Mouse (Mus musculus) testis, adult 2 months (tissue): Measurements from ENCODE around the gene Sgsm3. TPM values are rescaled to one million over a fixed set of nuclear protein-coding genes. Genes with fewer than 3 reads are reported as not detected.

ENCODE experiments used
- H3K27ac ChIP-seq: fragments of 200-500 bp; 2 replicates; pipeline ENCODE4 v1.5.1; 2012; ENCODE audit warnings: low read depth, low read length; ENCODE audit not compliant: control insufficient read depth, insufficient read depth
- H3K27me3 ChIP-seq: fragments of 200-500 bp; 2 replicates; pipeline ENCODE4 v1.6.1; 2012; ENCODE audit warnings: mild to moderate bottlenecking, low read length, moderate library complexity; ENCODE audit not compliant: control insufficient read depth, insufficient read depth
- H3K36me3 ChIP-seq: fragments of 200-500 bp; 2 replicates; pipeline ENCODE4 v1.6.1; 2012; ENCODE audit warnings: mild to moderate bottlenecking, low read length; ENCODE audit not compliant: control insufficient read depth, insufficient read depth
- H3K4me1 ChIP-seq: fragments of 200-500 bp; 2 replicates; pipeline ENCODE4 v1.6.1; 2012; ENCODE audit warnings: low read length; ENCODE audit not compliant: control insufficient read depth, insufficient read depth
- H3K4me3 ChIP-seq: fragments of 200-500 bp; 2 replicates; pipeline ENCODE4 v1.5.1; 2012; ENCODE audit warnings: low read depth, mild to moderate bottlenecking, low read length, moderate library complexity, mixed read lengths; ENCODE audit not compliant: control insufficient read depth
- CTCF ChIP-seq: fragments of 200-500 bp; IDR thresholded peaks from 2 replicates; pipeline ENCODE4 v1.5.1; 2012; ENCODE audit warnings: low read depth, mild to moderate bottlenecking, inconsistent platforms, low read length, moderate library complexity; ENCODE audit not compliant: control insufficient read depth, insufficient read depth, insufficient replicate concordance
- POLR2A ChIP-seq: fragments of 200-500 bp; IDR thresholded peaks from 2 replicates; pipeline ENCODE4 v1.6.1; 2012; ENCODE audit warnings: low read depth, mild to moderate bottlenecking, inconsistent platforms, low read length, moderate library complexity; ENCODE audit not compliant: control insufficient read depth
- polyA plus RNA-seq: library from polyadenylated mRNA; depleted of rRNA; stranded (reverse); fragments of >200 nt; gene quantifications from 2 replicates; pipeline ENCODE4 v1.2.3, GENCODE M21; 2012

Gene Sgsm3
- polyA plus RNA-seq, 1 experiment, result 79.5 TPM

DNA sequence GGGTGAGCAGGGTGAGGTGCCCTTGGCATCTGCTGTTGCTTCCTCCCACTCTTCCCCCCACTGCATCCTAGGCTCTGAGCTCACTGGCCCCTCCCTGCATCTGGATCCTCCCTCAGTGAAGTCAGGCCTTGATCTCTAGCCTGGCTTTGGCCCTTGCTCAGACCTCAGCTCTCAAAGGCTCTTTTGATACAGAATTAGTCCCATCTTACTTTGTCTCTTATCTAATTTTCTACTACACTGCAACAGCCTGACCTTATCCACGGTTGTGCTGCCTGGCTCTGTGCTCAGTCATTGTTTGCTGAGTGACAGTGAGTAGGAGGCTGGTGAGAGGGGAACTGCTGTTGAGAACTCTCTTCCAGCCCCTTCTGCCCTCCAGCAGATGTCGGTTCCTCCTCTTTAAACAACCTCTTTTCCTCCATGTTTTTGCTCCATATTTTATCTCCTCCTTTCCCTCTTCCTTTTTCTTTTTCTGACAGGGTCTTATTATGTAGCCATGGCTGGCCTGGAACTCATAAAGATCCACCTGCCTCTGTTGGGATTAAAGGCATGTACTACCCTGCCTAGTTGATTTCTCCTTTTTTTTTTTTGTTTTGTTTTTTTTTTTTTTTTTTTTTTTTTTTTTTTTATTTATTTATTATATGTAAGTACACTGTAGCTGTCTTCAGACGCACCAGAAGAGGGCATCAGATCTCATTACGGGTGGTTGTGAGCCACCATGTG, 23.0 kb downstream of the Sgsm3 start:
- TF ChIP-seq POLR2A, result no peak
- TF ChIP-seq CTCF, result no peak
- no peak overlapping the region for H3K27ac ChIP-seq
- H3K4me1 ChIP-seq, result no peaks in the 10 kb centered on the region
- H3K27me3 ChIP-seq, result no peaks in the 10 kb centered on the region
- no peaks in the 10 kb centered on the region for H3K36me3 ChIP-seq
- no peak overlapping the region for H3K4me3 ChIP-seq

GRCm38 (mm10) chr15:81006127-81006735, 28.7 kb downstream of the Sgsm3 start:
- H3K27me3 ChIP-seq, result no peaks in the 10 kb centered on the region
- no peak overlapping the region for H3K27ac ChIP-seq
- no peak overlapping the region for H3K4me3 ChIP-seq
- H3K36me3 ChIP-seq, result no peaks in the 10 kb centered on the region
- TF ChIP-seq CTCF (no peak), POLR2A (no peak)
- H3K4me1 ChIP-seq, result no peaks in the 10 kb centered on the region

DNA sequence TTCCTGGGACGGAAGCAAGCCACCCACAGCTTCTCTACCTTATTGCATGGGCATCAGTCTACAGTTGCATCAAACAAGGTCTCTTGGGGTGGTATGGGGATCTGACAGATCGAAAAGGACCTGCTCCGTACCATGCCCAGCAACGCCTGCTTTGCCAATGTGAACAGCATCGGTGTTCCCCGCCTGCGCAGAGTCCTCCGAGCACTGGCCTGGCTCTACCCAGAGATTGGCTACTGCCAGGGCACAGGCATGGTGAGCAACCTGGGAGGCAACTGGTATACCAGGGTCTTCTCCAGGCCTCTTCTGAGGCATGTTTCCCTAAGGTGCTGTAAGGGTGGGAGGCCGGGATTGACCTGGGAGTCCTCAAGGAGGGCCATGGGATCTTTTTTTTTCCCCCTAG, 29.8 kb downstream of the Sgsm3 start:
- Histone ChIP-seq H3K4me3 (no peak overlapping the region), H3K36me3 (no peaks in the 10 kb centered on the region), H3K4me1 (no peaks in the 10 kb centered on the region), H3K27ac (no peak overlapping the region), H3K27me3 (no peaks in the 10 kb centered on the region)
- no peak for TF ChIP-seq CTCF
- no peak for TF ChIP-seq POLR2A

DNA sequence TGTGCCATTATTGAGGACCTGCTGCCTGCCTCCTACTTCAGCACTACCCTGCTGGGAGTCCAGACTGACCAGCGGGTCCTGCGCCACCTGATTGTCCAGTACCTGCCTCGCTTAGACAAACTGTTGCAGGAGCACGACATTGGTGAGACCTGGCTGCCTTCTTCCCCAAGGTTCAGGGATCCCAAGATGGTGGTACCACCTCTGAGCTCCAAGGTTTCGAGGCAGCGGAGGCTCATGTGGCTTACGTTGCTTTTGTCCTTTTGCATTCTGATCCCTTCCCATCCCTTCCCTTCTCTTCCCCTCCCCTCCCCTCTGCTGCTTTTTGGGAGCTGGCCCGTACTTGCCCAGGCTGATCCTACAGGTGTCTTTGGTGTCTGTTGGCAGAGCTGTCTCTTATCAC, 30.3 kb downstream of the Sgsm3 start:
- H3K4me1 ChIP-seq, result no peaks in the 10 kb centered on the region
- H3K36me3 ChIP-seq, result no peaks in the 10 kb centered on the region
- TF ChIP-seq CTCF (no peak), POLR2A (no peak)

DNA sequence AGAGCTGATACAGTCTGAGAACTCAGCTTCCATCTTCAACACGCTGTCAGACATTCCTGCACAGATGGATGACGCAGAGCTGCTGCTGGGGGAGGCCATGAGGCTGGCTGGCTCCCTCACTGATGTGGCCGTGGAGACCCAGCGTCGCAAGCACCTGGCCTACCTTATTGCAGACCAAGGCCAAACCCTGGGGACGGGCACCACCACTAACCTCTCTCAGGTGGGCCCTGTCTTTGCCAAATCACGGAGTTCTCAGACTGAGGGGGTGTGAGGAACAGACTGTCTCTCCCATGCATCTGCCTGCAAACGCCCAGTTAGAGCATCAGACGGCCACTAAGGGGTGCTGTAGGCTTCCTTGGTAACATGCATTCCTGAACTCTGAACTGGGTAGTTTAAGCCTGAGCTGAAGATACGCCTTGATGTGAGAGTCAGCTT, 31.1 kb downstream of the Sgsm3 start:
- H3K27ac ChIP-seq, result no peak overlapping the region
- no peak overlapping the region for H3K4me3 ChIP-seq
- H3K4me1 ChIP-seq, result no peaks in the 10 kb centered on the region
- H3K27me3 ChIP-seq, result no peaks in the 10 kb centered on the region
- TF ChIP-seq CTCF (peak; percentile 22; the same call in 1 of the 2 replicates), POLR2A (no peak)
- H3K36me3 ChIP-seq, result no peaks in the 10 kb centered on the region

More for the DNA sequence above, 30.3 kb downstream of the Sgsm3 start:
- Histone ChIP-seq H3K4me3 (no peak overlapping the region), H3K27ac (no peak overlapping the region), H3K27me3 (no peaks in the 10 kb centered on the region)

GRCm38 (mm10) chr15:81010114-81010513, 32.5 kb downstream of the Sgsm3 start:
- no peaks in the 10 kb centered on the region for H3K4me1 ChIP-seq
- no peaks in the 10 kb centered on the region for H3K27me3 ChIP-seq
- no peaks in the 10 kb centered on the region for H3K36me3 ChIP-seq
- no peak overlapping the region for H3K27ac ChIP-seq
- TF ChIP-seq POLR2A, result no peak
- TF ChIP-seq CTCF, result no peak
- no peak overlapping the region for H3K4me3 ChIP-seq

GRCm38 (mm10) chr15:81011523-81011922, 34.0 kb downstream of the Sgsm3 start:
- no peaks in the 10 kb centered on the region for H3K27me3 ChIP-seq
- no peak for TF ChIP-seq POLR2A
- no peak for TF ChIP-seq CTCF
- H3K27ac ChIP-seq, result no peak overlapping the region
- H3K36me3 ChIP-seq, result no peaks in the 10 kb centered on the region; the same call in 1 of the 2 replicates
- no peaks in the 10 kb centered on the region for H3K4me1 ChIP-seq
- H3K4me3 ChIP-seq, result no peak overlapping the region
